Mouse (Mus musculus) E14TG2a.4 (cell line): ENCODE data around the gene Rtkn2.

Experiments used
- H3K27me3 ChIP-seq: 2 replicates; pipeline ENCODE4 v1.6.1; 2014; ENCODE audit warnings: low read length, control low read depth; ENCODE audit not compliant: insufficient read depth
- H3K36me3 ChIP-seq: 2 replicates; pipeline ENCODE4 v1.6.1; 2014; ENCODE audit warnings: low read length, control low read depth; ENCODE audit not compliant: insufficient read depth
- H3K4me1 ChIP-seq: replicated peaks from 2 replicates; pipeline ENCODE4 v1.6.1; 2014; ENCODE audit warnings: low read depth, low read length, control low read depth
- H3K4me3 ChIP-seq: replicated peaks from 2 replicates; pipeline ENCODE4 v1.5.1; 2014; ENCODE audit warnings: mild to moderate bottlenecking, low read length
- H3K9me3 ChIP-seq: 2 replicates; pipeline ENCODE4 v1.6.1; 2014; ENCODE audit warnings: low read length, control low read depth
- CTCF ChIP-seq: conservative IDR thresholded peaks from 2 replicates; pipeline ENCODE4 v1.5.1; 2014; ENCODE audit warnings: low read length
- NANOG ChIP-seq: IDR thresholded peaks from 2 replicates; pipeline ENCODE4 v1.6.1; 2014; ENCODE audit warnings: borderline replicate concordance, low read length, mixed read lengths
- POU5F1 ChIP-seq: IDR thresholded peaks from 2 replicates; pipeline ENCODE4 v1.6.1; 2014; ENCODE audit warnings: low read length, borderline replicate concordance

The Rtkn2 gene

GRCm38 (mm10) chr10:68040394-68040793 is 61.0 kb downstream of the Rtkn2 start:
- TF ChIP-seq NANOG (no peak), CTCF (no peak), POU5F1 (no peak)
- Histone ChIP-seq H3K9me3 (no peaks in the 10 kb centered on the region), H3K4me3 (no peak overlapping the region), H3K27me3 (0 out of 2 replicates have a peak, but pooled peaks cover 3% of the 10 kb centered on the region), H3K36me3 (peaks cover 17% of the 10 kb centered on the region), H3K4me1 (peaks cover 45% of the 10 kb centered on the region)

DNA sequence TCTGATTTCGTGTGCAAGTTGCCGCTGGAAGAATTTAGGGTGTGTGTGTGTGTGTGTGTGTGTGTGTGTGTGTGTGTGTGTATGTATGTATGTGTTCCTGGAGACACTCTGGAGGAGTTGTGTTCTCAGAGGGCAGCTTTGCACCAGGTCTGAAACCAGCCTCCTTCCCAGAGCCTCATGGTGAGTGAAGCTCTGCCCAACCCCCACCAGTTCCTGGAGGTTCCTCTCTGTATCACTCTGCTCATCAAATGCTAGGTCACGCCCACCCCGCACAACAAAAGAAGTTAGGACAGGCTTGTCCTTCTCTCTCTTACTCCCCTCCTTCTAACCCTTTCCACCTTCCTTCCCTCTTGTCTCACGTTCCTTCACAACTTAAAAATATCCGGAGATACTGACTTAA is 64.6 kb downstream of the Rtkn2 start:
- Histone ChIP-seq H3K27me3 (0 out of 2 replicates have a peak, but pooled peaks cover 7% of the 10 kb centered on the region), H3K4me3 (peak overlapping the region; percentile 56), H3K9me3 (peaks cover 9% of the 10 kb centered on the region), H3K36me3 (peaks cover 15% of the 10 kb centered on the region; the same call in 1 of the 2 replicates), H3K4me1 (peaks cover 48% of the 10 kb centered on the region)
- TF ChIP-seq NANOG (no peak), CTCF (no peak), POU5F1 (no peak)

DNA sequence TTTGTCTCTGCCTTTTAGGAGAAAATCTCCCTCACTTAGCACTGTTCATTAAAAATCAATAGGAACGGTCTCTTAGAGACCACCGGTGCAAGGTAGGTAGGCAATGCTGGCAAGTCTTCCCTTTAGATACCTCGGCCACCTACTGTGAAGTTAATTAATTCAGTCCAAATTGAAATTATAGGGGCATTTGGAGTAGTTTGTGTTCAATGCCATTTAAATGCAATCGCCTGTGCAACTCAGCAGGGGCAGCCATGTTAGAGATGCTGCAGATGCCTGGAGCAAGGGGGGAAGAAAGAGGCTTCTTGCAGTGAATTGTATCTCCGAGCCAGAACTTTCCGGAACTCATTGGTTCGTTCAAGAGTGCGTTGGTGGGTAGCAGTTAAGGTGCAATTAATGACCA is 65.5 kb downstream of the Rtkn2 start:
- Histone ChIP-seq H3K27me3 (0 out of 2 replicates have a peak, but pooled peaks cover 7% of the 10 kb centered on the region), H3K4me1 (peaks cover 40% of the 10 kb centered on the region), H3K4me3 (no peak overlapping the region), H3K36me3 (peaks cover 12% of the 10 kb centered on the region; the same call in 1 of the 2 replicates), H3K9me3 (peaks cover 18% of the 10 kb centered on the region)
- TF ChIP-seq POU5F1 (no peak), NANOG (peak; percentile 48; the same call in 1 of the 2 replicates)

GRCm38 (mm10) chr10:68048641-68049305 is 69.4 kb downstream of the Rtkn2 start:
- peaks cover 22% of the 10 kb centered on the region for H3K9me3 ChIP-seq
- no peak overlapping the region for H3K4me3 ChIP-seq
- TF ChIP-seq NANOG (no peak), CTCF (no peak), POU5F1 (no peak)
- 0 out of 2 replicates have a peak, but pooled peaks cover 4% of the 10 kb centered on the region for H3K27me3 ChIP-seq
- peaks cover 28% of the 10 kb centered on the region for H3K4me1 ChIP-seq
- 0 out of 2 replicates have a peak, but pooled peaks cover 3% of the 10 kb centered on the region for H3K36me3 ChIP-seq

GRCm38 (mm10) chr10:68050882-68051281 is 71.5 kb downstream of the Rtkn2 start:
- Histone ChIP-seq H3K4me3 (no peak overlapping the region), H3K27me3 (0 out of 2 replicates have a peak, but pooled peaks cover 4% of the 10 kb centered on the region), H3K36me3 (0 out of 2 replicates have a peak, but pooled peaks cover 3% of the 10 kb centered on the region), H3K4me1 (peaks cover 16% of the 10 kb centered on the region; the same call in 1 of the 2 replicates), H3K9me3 (peaks cover 22% of the 10 kb centered on the region)
- TF ChIP-seq NANOG (no peak), CTCF (peak; percentile 66)

GRCm38 (mm10) chr10:68051316-68051933 is 72.1 kb downstream of the Rtkn2 start:
- Histone ChIP-seq H3K9me3 (peaks cover 22% of the 10 kb centered on the region), H3K27me3 (0 out of 2 replicates have a peak, but pooled peaks cover 1% of the 10 kb centered on the region), H3K36me3 (0 out of 2 replicates have a peak, but pooled peaks cover 3% of the 10 kb centered on the region), H3K4me1 (peaks cover 16% of the 10 kb centered on the region; the same call in 1 of the 2 replicates), H3K4me3 (no peak overlapping the region)
- no peak for TF ChIP-seq POU5F1
- TF ChIP-seq NANOG, result no peak
- TF ChIP-seq CTCF, result no peak

- no peak overlapping the region for H3K4me3 ChIP-seq
Observed at GRCm38 (mm10) chr10:68052307-68052706, 72.9 kb downstream of the Rtkn2 start.

GRCm38 (mm10) chr10:68054131-68054530 is 74.8 kb downstream of the Rtkn2 start:
- H3K4me1 ChIP-seq, result 0 out of 2 replicates have a peak, but pooled peaks cover 10% of the 10 kb centered on the region
- no peak for TF ChIP-seq POU5F1
- TF ChIP-seq NANOG, result no peak
- TF ChIP-seq CTCF, result no peak
- H3K9me3 ChIP-seq, result peaks cover 12% of the 10 kb centered on the region
- H3K4me3 ChIP-seq, result no peak overlapping the region
- H3K27me3 ChIP-seq, result no peaks in the 10 kb centered on the region
- H3K36me3 ChIP-seq, result no peaks in the 10 kb centered on the region

More at GRCm38 (mm10) chr10:68052307-68052706, 72.9 kb downstream of the Rtkn2 start:
- Histone ChIP-seq H3K27me3 (no peaks in the 10 kb centered on the region), H3K4me1 (peaks cover 13% of the 10 kb centered on the region; the same call in 1 of the 2 replicates), H3K36me3 (0 out of 2 replicates have a peak, but pooled peaks cover 3% of the 10 kb centered on the region), H3K9me3 (peaks cover 22% of the 10 kb centered on the region)
- TF ChIP-seq NANOG, result no peak
- TF ChIP-seq CTCF, result peak; percentile 72
- TF ChIP-seq POU5F1, result no peak
